Mouse (Mus musculus) left cerebral cortex, adult 8-10 months (tissue): ENCODE data around the gene Phactr1. TPM values are rescaled to one million over a fixed set of nuclear protein-coding genes. Genes with fewer than 3 reads are reported as not detected.

Source experiments
- DNase-seq, 2 experiments: peaks; one replicate each; pipeline ENCODE4 v3.0.0; 2022; ENCODE audit warnings: low spot score in 2 of 2
- total RNA-seq, 4 experiments: library from RNA; stranded (reverse); gene quantifications; 2 replicates each; pipeline ENCODE4 v1.2.4; 2022

The Phactr1 gene
- total RNA-seq, 4 experiments from 2014 or later: 515 to 570 (median 537) TPM

GRCm38 (mm10) chr13:43113141-43113540, 432.7 kb downstream of the Phactr1 start:
- no peak for DNase-seq

GRCm38 (mm10) chr13:43122306-43123070, 442.1 kb downstream of the Phactr1 start:
- DNase-seq: no peak

GRCm38 (mm10) chr13:43123895-43124682, 443.7 kb downstream of the Phactr1 start:
- no peak for DNase-seq

- DNase-seq: no peak
Observed at GRCm38 (mm10) chr13:43124683-43125074, 444.3 kb downstream of the Phactr1 start.

GRCm38 (mm10) chr13:43130161-43130560, 449.7 kb downstream of the Phactr1 start:
- no peak for DNase-seq

GRCm38 (mm10) chr13:43131741-43132191, 451.3 kb downstream of the Phactr1 start:
- DNase-seq: no peak

DNA sequence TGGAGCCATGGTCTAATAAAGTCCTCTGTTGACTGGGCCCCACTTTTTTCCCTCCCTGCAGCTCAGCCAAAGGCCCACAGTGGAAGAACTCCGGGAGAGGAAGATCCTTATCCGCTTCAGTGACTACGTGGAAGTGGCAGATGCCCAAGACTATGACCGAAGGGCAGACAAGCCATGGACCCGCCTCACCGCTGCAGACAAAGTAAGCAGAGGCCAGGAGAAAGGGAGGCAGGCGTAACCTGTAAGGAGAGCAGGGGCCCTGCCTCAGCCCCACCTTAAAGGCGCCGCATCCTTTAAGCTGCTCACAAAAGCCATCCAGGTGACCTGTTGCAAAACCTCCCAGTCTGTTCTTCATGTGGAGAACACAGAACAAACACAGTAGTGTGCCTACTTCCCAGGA, 452.4 kb downstream of the Phactr1 start:
- DNase-seq: no peak

GRCm38 (mm10) chr13:43133400-43133799, 453.0 kb downstream of the Phactr1 start:
- no peak for DNase-seq

DNA sequence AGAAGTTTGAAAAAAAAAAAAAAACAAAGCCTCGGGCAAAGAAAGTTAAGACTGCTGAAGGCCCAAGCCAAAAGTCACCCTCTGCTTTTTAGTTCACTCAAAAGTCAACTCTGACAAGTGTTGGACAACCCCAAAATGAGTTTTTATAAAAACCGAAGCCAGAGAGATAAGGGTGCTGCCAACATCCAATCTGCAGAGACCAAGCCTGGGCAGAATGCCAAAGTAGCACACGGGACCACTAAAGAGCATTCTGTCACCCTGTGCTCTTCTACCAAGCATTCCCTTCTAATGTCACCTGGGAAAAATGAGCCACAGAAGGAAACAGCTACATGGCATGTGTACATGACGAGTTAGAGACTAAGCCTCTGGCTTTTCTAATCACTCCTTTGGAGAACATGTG, 454.0 kb downstream of the Phactr1 start:
- DNase-seq: no peak

GRCm38 (mm10) chr13:43144720-43145418, 464.4 kb downstream of the Phactr1 start:
- peak in 1 of 2 experiments; percentile 39 for DNase-seq

DNA sequence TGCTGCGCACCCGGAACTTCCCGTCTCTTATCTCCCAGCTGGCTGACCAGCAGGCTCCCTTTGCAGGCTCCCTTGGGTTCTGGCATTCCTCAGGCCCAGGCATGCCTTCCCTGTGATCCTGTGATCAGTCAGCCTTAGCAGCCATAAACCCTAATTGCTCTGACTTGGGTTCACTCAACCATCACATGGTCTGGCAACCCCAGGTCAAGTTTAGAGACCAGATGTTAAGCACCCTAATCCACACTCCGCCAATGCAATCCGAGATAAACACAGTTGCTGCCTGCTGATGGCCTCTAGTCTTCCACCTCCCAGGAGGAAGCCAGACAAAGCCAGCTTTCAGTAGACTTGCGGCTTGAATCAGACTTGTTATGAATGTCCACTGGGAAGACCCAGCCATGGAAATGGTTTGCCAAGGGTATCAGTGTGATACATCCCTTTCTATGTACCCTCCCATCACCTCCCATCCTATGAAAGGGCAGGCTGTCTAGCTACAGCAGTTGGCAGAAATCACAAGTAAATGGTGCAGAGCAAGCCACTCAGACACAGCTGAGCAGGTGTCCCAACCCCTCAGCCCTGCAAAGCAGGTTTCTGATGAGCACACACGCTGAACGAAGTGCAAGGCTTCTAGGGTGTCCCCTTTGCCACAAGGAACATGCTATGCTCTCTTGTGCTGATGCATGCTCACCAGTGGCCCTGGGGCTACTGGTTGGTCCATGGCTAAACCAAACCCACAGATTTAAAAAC, 466.3 kb downstream of the Phactr1 start:
- no peak for DNase-seq

- no peak for DNase-seq
Observed at GRCm38 (mm10) chr13:43148692-43149091, 468.3 kb downstream of the Phactr1 start.

DNA sequence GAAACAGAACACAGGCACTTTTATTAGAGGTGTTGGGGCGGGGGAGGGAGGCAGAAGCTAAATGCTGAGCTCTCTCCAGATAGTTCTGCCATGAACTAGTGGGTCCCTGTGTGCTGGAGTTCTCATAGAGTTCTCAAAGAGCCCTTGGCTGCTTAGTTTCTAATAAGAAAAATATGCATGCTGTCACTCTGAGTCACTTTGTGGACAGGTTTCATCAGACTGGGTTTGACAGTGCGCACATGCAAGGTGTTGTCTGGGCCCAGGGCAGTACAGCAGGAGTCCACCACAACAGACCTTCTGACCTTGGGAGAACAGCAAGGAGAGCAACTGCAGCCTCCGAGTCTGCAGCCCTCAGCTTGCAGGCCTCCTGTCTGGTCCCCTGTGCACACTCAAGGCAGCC, 469.2 kb downstream of the Phactr1 start:
- DNase-seq: no peak

- no peak for DNase-seq
Observed at GRCm38 (mm10) chr13:43152005-43152520, 471.6 kb downstream of the Phactr1 start.

- no peak for DNase-seq
Observed at GRCm38 (mm10) chr13:43157370-43157769, 476.9 kb downstream of the Phactr1 start.

DNA sequence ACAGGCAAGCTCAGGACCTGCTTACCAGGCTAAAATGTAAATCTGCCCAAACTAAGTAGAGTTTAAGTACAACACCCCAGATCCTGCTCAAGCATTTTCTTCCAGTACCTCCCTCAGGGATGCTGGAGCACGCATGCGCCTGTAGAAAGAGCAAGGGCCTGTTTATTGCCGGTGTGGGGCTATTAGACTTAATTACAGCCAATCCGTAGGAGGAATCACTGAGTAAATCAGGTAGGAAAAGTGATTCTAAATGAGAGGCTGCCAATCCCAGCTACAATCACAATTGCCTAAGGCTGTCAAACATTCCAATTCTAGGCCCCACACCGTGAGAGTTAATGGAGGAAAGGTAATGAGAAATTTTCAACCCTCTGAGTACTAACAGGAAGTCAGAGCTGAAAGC, 477.9 kb downstream of the Phactr1 start:
- DNase-seq: no peak

- no peak for DNase-seq
Observed at GRCm38 (mm10) chr13:43159429-43159828, 479.0 kb downstream of the Phactr1 start.

GRCm38 (mm10) chr13:43167721-43168120, 487.3 kb downstream of the Phactr1 start:
- no peak for DNase-seq

DNA sequence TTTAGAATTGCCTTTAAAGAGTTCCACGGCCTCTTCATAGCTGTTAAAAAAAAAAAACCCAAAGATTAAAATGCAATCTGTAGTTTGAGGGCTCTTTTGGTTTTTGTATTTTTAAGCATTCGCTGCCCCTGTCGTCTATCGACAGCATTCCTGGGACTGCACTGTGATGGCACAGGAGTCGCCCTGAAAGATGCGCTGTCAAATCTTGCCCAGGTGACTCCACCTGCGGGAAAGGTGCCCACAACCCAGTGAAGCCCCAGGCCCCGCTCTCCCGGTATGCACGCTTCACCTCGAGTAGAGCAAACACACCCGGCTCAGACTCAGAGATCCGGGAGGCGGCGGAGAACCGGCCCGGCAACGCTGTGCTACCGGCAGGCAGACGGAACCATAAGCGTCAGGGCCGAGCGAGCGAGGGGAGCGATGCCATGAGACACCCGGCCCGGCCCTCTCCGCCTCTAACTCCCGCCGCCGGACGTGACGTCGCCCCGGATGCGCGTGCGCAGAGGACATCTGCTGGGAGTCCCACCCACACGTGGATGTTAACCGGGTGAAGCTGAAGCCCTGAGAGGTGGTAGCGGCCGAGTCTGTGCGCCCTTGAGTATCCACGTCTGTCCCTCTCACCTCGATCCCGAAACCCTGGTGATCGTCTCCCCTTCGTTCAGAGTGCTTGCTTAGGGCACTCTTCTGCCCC, 490.7 kb downstream of the Phactr1 start, which contains the start of gene Tbc1d7:
TSS of gene Tbc1d7 (minus strand) at position 482 of the 691 bp plus-strand sequence.
- DNase-seq: peak; percentile 95

DNA sequence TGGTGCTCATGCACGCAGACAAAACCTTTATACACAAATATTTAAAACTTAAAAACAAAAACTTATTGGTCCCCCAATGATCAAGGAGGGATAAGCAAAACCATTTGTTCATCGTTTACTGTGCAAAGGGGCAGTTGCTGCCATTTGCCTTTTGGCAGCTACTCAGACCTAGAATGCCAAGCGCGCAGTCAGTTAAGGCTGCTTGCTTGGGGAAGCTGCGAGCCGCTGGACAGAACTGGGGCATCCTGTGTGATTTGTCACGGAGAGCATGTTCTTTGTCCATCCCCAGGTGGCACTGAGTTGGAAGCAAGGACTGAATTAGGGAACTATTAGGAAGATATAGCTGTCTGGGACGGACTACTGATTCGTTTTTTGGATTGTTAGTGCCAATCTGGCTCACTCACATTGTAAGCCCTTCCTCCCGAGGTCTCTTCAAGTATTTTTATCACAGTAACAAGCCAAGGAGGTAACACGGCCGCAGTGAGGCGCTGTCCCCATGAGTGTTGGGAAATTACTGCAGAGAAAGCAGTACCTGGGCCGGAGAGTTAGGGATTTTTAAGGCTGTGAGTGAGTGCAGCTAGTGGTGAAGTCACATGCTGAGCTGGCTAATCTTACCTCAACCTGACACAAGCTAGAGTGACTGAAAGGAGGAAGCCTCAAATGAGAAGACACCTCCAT, 491.8 kb downstream of the Phactr1 start:
- no peak for DNase-seq
